Mouse (Mus musculus): ENCODE results near the gene Slc22a20.
A peak's percentile ranks its signal among the peaks of the same experiment; 100 is the strongest.

The Slc22a20 gene

DNA sequence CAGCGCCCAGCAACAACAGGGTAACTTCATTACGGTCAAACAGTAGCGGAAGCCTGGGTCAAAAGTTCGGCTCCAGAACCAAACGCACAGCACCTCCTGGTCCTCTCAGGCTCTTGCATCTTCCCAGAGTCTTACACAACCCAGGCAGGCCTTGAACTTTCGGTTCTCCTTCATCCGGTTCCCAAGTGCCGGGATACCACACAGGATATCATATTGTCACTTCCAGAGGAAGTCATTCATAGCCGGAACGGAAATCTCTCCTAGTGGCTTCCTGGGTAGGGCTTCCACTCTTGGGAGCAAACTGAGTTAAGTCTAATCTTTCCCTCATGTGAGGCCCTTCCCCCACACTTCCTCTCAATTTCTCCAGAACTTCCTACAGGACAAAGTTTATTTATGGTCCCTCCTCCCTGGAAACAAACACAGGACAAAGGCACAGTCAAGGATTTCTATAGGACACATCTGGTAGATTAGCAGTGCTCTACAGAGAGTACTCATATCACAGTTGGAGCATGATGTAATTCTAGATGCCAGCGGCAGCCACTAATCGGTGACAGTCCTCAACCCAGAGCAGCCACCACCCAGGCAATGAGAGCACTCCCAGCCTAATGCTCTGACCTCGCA lies 33.8 kb downstream of the Slc22a20 start:
- DNase-seq (ENCODE audit: low read depth, low spot score) = peak; percentile 37

DNA sequence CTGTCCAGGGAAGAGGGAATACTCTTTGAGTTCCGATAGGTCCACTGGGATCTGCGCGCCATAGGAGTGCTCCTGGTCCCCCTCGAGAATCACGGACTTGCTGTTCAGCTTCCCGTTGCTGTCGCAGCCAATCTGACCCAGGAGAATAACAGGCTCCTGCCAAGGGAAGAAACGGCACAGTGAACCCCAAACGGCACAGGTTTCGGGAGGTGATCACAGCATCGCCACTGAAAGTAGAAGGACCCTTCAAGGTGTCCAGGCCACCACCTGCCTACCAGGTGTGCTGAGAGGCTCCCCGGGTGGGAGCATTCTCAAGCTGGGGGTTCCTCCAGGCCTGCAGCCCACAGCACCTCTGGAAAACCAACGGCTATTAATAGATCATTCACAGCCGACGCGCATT lies 34.3 kb downstream of the Slc22a20 start:
- DNase-seq (ENCODE audit: low read depth, low spot score) = no peak

DNA sequence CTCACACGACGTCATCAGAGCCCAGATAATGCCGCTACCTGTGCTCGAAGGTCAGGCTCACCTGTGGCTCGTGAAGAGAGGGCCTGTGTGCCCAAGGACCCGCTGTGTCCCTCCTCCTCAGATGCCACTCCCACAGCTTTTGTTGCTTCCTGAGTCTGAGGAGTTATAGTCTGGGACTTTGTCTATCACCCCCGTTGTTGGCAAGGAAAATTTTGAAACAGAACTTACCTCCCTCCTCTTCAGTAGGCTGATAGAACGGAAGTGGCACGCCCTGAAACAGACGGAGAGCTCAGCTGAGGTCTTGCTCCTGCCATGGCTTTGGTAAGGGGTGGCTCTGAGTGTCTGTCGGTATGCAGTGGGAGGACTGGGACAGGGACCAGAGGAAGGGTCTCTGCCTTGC lies 35.7 kb downstream of the Slc22a20 start:
- no peak for DNase-seq (ENCODE audit: low read depth, low spot score)

DNA sequence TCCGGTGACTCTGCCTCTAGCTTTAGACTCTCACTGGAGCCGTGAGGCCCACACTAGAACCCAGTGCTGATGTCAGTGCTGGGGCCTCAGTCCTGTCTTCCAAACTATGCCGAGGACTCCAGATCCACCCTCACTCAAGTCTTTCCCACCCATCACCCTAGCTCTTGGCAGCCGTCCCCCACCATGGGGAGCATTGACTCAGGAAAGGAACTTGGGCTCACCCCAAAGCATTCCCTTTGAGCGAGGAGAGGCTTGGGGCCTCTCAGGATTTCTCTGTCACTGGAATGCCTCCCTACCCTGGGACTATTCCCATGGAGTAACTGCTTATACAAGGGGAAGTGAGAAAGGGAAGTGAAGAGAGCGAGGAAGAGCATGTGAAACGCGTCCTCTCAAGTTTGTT lies 40.1 kb downstream of the Slc22a20 start:
- no peak for DNase-seq (ENCODE audit: low read depth, low spot score)

GRCm38 (mm10) chr19:5945027-5945426 lies 40.9 kb downstream of the Slc22a20 start:
- no peak for DNase-seq (ENCODE audit: low read depth, low spot score)

DNA sequence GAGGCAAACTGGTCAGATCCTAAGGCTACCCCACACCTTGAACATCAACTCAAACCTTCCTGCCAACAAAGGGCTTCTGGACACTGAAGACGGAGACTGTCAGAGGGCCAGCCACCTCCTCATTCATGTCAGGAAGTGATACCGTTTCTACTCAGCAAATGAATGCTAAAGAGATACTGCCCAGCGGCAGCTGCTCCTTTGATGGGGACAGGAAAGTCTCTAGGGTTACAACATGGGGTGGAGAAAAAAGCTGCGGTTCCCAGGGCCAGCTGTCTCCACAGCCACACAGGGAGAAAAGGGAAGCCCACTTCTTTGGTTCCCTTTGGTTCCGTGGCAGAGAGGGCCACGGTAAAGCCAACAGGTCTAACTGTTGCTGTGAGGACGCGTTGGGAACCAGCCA lies 41.8 kb downstream of the Slc22a20 start:
- DNase-seq (ENCODE audit: low read depth, low spot score) = no peak

GRCm38 (mm10) chr19:5943404-5943803 lies 42.5 kb downstream of the Slc22a20 start:
- no peak for DNase-seq (ENCODE audit: low read depth, low spot score)

GRCm38 (mm10) chr19:5942581-5942980 lies 43.4 kb downstream of the Slc22a20 start:
- DNase-seq (ENCODE audit: low read depth, low spot score) = no peak

DNA sequence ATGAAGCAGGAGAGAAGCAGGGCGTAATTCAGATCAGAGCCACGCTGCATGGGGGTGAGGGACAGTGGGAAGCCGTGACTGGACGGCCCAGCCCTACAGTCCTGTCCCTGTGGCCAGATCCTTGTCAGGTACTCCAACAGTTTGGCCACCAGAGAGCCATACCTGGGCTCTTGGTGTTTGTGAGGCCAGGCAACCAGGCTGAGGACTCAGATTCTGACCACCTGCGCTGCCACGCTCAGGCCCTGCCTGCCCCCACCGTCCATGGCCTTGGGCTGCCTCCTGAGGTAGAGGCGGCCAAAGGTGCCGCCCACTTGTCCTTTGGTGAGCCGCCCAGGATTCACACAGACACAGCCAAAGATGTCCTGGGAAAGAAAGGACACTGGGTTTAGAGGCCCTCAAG lies 45.3 kb downstream of the Slc22a20 start:
- DNase-seq (ENCODE audit: low read depth, low spot score) = no peak

- DNase-seq (ENCODE audit: low read depth, low spot score) = no peak
Measured at GRCm38 (mm10) chr19:5940173-5940572, 45.8 kb downstream of the Slc22a20 start.

DNA sequence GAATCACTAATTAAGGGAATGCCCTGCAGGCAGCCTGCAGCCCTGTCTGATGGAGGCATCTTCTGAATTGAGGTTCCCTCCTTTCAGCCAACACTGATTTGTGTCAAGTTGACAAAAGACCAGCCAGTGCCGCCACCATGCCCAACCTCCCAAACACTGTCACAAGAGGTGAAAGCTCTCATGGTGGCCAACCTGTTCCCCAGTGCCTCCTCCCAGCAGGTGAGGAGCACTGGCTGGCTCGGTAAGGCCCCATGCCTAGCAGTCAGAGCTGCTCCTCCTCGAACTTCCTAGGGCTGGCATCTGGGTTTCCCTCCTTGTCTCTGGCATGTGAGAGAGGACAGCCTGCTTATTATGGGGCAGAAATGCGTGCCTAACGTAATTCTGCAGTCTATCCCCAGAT lies 46.2 kb downstream of the Slc22a20 start:
- no peak for DNase-seq (ENCODE audit: low read depth, low spot score)

- no peak for DNase-seq (ENCODE audit: low read depth, low spot score)
Measured at GRCm38 (mm10) chr19:5938516-5938915, 47.4 kb downstream of the Slc22a20 start.

DNA sequence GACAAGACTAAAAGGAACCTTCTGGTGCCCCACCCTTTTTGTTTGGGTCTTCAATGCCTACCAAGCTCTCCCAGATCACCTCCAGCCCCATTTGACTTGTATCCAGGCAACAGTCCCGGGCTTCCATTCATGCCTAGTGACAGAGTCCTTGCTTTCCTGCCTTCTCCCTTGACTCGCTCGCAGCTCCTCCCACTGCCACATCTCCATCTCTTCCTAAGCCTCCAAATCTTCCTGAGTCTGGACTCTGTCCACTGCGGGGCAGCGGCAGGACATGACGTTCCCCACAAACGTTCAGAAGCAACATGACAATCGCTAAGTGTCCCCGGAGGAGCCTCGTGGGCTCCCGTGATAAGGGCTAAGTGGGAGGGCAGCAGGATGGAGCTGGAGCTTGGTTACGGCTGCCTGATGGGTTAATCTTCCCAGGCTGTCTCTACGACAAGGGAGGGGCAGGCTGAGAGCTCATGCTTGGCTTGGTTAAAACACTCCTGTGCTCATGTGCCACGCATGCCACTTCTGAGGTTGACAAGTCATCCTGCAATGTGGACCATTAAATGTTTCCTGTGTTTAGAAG lies 48.0 kb downstream of the Slc22a20 start:
- no peak for DNase-seq (ENCODE audit: low read depth, low spot score)

- no peak for DNase-seq (ENCODE audit: low read depth, low spot score)
Measured at GRCm38 (mm10) chr19:5937095-5937835, 48.7 kb downstream of the Slc22a20 start.

DNA sequence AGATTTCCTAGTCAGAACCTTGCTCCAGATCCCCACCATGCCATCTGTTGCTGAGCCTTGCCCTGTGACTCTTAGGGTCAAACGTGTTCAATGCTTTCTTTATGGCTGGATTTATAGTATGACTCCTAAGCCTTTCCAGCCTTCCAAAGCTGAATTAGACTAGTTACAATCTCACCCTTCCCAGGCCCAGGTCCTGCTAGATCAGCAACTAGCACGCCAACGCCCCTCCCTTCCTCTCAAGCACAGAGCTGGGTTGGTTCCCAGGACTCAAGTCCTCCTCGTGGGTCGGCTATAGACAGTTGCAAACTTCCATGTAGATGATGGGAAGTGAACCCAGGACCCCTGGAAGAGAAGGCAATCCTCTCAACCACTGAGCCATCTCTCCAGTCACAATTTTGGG lies 50.3 kb downstream of the Slc22a20 start:
- no peak for DNase-seq (ENCODE audit: low read depth, low spot score)

- no peak for DNase-seq (ENCODE audit: low read depth, low spot score)
Measured at GRCm38 (mm10) chr19:5935266-5935665, 50.7 kb downstream of the Slc22a20 start.

GRCm38 (mm10) chr19:5929634-5930596 lies 56.0 kb downstream of the Slc22a20 start:
- no peak for DNase-seq (ENCODE audit: low read depth, low spot score)

- DNase-seq (ENCODE audit: low read depth, low spot score) = no peak
Measured at GRCm38 (mm10) chr19:5928546-5928945, 57.4 kb downstream of the Slc22a20 start.

- no peak for DNase-seq (ENCODE audit: low read depth, low spot score)
Measured at GRCm38 (mm10) chr19:5928104-5928503, 57.8 kb downstream of the Slc22a20 start.

- DNase-seq (ENCODE audit: low read depth, low spot score) = no peak
Measured at GRCm38 (mm10) chr19:5927532-5927931, 58.4 kb downstream of the Slc22a20 start.

- DNase-seq (ENCODE audit: low read depth, low spot score) = no peak
Measured at GRCm38 (mm10) chr19:5927026-5927425, 58.9 kb downstream of the Slc22a20 start.

- no peak for DNase-seq (ENCODE audit: low read depth, low spot score)
Measured at GRCm38 (mm10) chr19:5925311-5925855, 60.6 kb downstream of the Slc22a20 start.

All from mesoderm, embryonic 11.5 days (tissue).